16 mouse cellular contexts compared by ENCODE assay signal in the genomic region with DNA sequence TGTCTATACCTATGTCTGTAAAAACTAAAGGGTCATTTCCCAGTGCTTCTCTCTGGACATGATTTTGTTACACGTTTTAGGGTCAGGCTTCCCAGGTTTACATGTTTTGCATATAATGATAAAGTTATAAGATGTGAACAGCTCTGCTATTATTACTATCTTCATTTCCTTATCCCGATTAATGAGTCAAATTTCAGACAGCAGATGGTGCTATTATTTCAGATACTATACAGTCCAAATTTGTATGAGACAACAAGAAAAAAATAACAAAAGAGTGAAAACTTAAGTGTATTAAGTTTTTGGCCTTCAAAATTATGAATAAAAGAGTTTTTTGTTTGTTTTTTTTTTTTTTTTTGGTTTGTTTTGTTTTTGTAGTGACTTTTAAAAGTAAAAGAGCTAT.
"Had no signal": no experiment of that assay in that cellular context is flagged by ENCODE, and none has a peak within 500 bp of the region (broad histone marks: within the 10 kb centered on the region; RNA-seq: fewer than 3 reads in every experiment).

No protein-coding gene starts in this region.

- H3K9me3 ChIP-seq: limb, embryonic 10.5 days; liver, embryonic 15.5 days; stomach, embryonic 15.5 days had no signal

- H3K4me2 ChIP-seq: liver, embryonic 11.5 days; liver, embryonic 15.5 days; stomach, embryonic 15.5 days had no signal

- H3K27ac ChIP-seq: limb, embryonic 10.5 days; liver, embryonic 15.5 days; macrophage; stomach, embryonic 15.5 days had no signal

- H3K36me3 ChIP-seq: limb, embryonic 10.5 days; liver, embryonic 15.5 days; stomach, embryonic 15.5 days had no signal

- H3K4me1 ChIP-seq: limb, embryonic 10.5 days; liver, embryonic 15.5 days; megakaryocyte, embryonic 14.5 days; stomach, embryonic 15.5 days had no signal

- ATAC-seq: intestine, embryonic 16.5 days; midbrain, embryonic 16.5 days had no signal

- H3K9ac ChIP-seq: liver, embryonic 15.5 days; stomach, embryonic 15.5 days had no signal

- H3K27me3 ChIP-seq: liver, embryonic 15.5 days; megakaryocyte, embryonic 14.5 days; stomach, embryonic 15.5 days had no signal

- DNase-seq: kidney, adult 8-10 months; kidney, postnatal 4 days; layer of hippocampus, adult 9-11 months; lung, adult 2 months; lung, postnatal 10 days; right cerebral cortex, postnatal 14 days; thymus, adult 2 months; thymus, postnatal 25 days had no signal

- H3K4me3 ChIP-seq: limb, embryonic 10.5 days; liver, embryonic 15.5 days; megakaryocyte, embryonic 14.5 days; stomach, embryonic 15.5 days had no signal
